Mouse (Mus musculus) CH12.LX (cell line): ENCODE measurements around the gene 3110009E18Rik. TPM values are rescaled to one million over a fixed set of nuclear protein-coding genes. Genes with fewer than 3 reads are reported as not detected.

Experiments used
- DNase-seq: peaks from one replicate; pipeline ENCODE4 v3.0.0-alpha.2; 2013; ENCODE audit errors: extremely low read depth
- H3K27ac ChIP-seq: 2 replicates; pipeline ENCODE4 v1.5.1; 2012; ENCODE audit warnings: low read depth, mild to moderate bottlenecking, control low read depth, moderate library complexity; ENCODE audit not compliant: insufficient read depth
- H3K27me3 ChIP-seq: replicated peaks from 2 replicates; pipeline ENCODE3; 2012; ENCODE audit warnings: inconsistent platforms
- H3K36me3 ChIP-seq, 2 experiments: replicated peaks in 1 of 2; 2 replicates each; pipeline versions ENCODE3 to v1.6.1; 2012; ENCODE audit warnings: inconsistent platforms in 1 of 2, low read length in 1 of 2, mild to moderate bottlenecking in 1 of 2, mixed read lengths in 1 of 2, moderate library complexity in 1 of 2; ENCODE audit not compliant: control insufficient read depth in 1 of 2, insufficient read depth in 1 of 2
- H3K4me1 ChIP-seq, 2 experiments: 2 replicates each; pipeline ENCODE4 v1.6.1; 2012; ENCODE audit warnings: inconsistent platforms in 1 of 2, moderate library complexity in 1 of 2; ENCODE audit not compliant: insufficient read depth in 2 of 2, control insufficient read depth in 1 of 2
- H3K4me2 ChIP-seq: 2 replicates; pipeline ENCODE4 v1.6.1; 2012; ENCODE audit warnings: low read depth, mild to moderate bottlenecking, control low read depth; ENCODE audit not compliant: poor library complexity, insufficient read depth, severe bottlenecking
- H3K4me3 ChIP-seq, 3 experiments: fragments of 150-350 bp in 1 of 3; sonication (generic) in 1 of 3; replicated peaks in 1 of 3; 2 replicates each; pipeline versions ENCODE3 to v1.5.1; 2011 to 2012; ENCODE audit warnings: low read depth in 2 of 3, low read length in 2 of 3, mild to moderate bottlenecking in 2 of 3, moderate library complexity in 2 of 3, control low read depth in 1 of 3, improper control_type of control experiment in 1 of 3, inconsistent platforms in 1 of 3, mixed read lengths in 1 of 3; ENCODE audit not compliant: poor library complexity in 1 of 3
- H3K79me2 ChIP-seq: replicated peaks from 2 replicates; pipeline ENCODE4 v1.6.1; 2012; ENCODE audit warnings: mild to moderate bottlenecking, moderate library complexity; ENCODE audit not compliant: control insufficient read depth, poor library complexity, insufficient read depth, severe bottlenecking; ENCODE audit errors: extremely low read depth
- H3K9ac ChIP-seq: 2 replicates; pipeline ENCODE4 v1.6.1; 2012; ENCODE audit warnings: low read depth, mild to moderate bottlenecking, control low read depth, moderate library complexity; ENCODE audit not compliant: insufficient read depth
- H3K9me3 ChIP-seq: replicated peaks from 2 replicates; pipeline ENCODE3; 2012; ENCODE audit warnings: low read length, inconsistent platforms, mixed read lengths
- BHLHE40 ChIP-seq: IDR thresholded peaks from 2 replicates; pipeline ENCODE4 v1.6.1; 2011; ENCODE audit warnings: mild to moderate bottlenecking, low read depth, low read length, improper control_type of control experiment
- CHD2 ChIP-seq: IDR thresholded peaks from 2 replicates; pipeline ENCODE4 v1.6.1; 2011; ENCODE audit warnings: low read length, improper control_type of control experiment
- CTCF ChIP-seq, 2 experiments: IDR thresholded peaks in 1 of 2; conservative IDR thresholded peaks in 1 of 2; 2 replicates each; pipeline ENCODE4 v1.5.1; 2011 to 2012; ENCODE audit warnings: low read depth in 2 of 2, low read length in 2 of 2, improper control_type of control experiment in 1 of 2, inconsistent platforms in 1 of 2, mild to moderate bottlenecking in 1 of 2, moderate library complexity in 1 of 2
- E2F4 ChIP-seq: IDR thresholded peaks from 2 replicates; pipeline ENCODE4 v1.6.1; 2011; ENCODE audit warnings: low read depth, low read length, improper control_type of control experiment; ENCODE audit not compliant: insufficient replicate concordance
- ELF1 ChIP-seq: IDR thresholded peaks from 2 replicates; pipeline ENCODE4 v1.6.1; 2014; ENCODE audit warnings: low read depth, mild to moderate bottlenecking, inconsistent platforms, low read length, improper control_type of control experiment
- ETS1 ChIP-seq: conservative IDR thresholded peaks from 2 replicates; pipeline ENCODE4 v1.6.1; 2012; ENCODE audit warnings: low read depth, mild to moderate bottlenecking, inconsistent platforms, low read length, improper control_type of control experiment, moderate library complexity
- GABPA ChIP-seq: IDR thresholded peaks from 2 replicates; pipeline ENCODE4 v1.6.1; 2012; ENCODE audit warnings: low read depth, low read length, improper control_type of control experiment, inconsistent platforms; ENCODE audit not compliant: insufficient replicate concordance
- HCFC1 ChIP-seq: IDR thresholded peaks from 2 replicates; pipeline ENCODE4 v1.6.1; 2012; ENCODE audit warnings: low read depth, mild to moderate bottlenecking, inconsistent platforms, low read length, improper control_type of control experiment
- IRF4 ChIP-seq: IDR thresholded peaks from 2 replicates; pipeline ENCODE4 v1.6.1; 2014; ENCODE audit warnings: low read depth, mild to moderate bottlenecking, inconsistent platforms, low read length, improper control_type of control experiment
- JUND ChIP-seq: conservative IDR thresholded peaks from 2 replicates; pipeline ENCODE4 v1.6.1; 2011; ENCODE audit warnings: low read depth, low read length, improper control_type of control experiment
- MAX ChIP-seq: IDR thresholded peaks from 2 replicates; pipeline ENCODE4 v1.6.1; 2011; ENCODE audit warnings: low read length, improper control_type of control experiment
- MXI1 ChIP-seq: IDR thresholded peaks from 2 replicates; pipeline ENCODE4 v1.6.1; 2011; ENCODE audit warnings: mild to moderate bottlenecking, low read depth, low read length, improper control_type of control experiment
- NELFE ChIP-seq: IDR thresholded peaks from 2 replicates; pipeline ENCODE4 v1.6.1; 2011; ENCODE audit warnings: low read depth, low read length, improper control_type of control experiment
- NRF1 ChIP-seq: IDR thresholded peaks from 2 replicates; pipeline ENCODE4 v1.6.1; 2014; ENCODE audit warnings: low read depth, mild to moderate bottlenecking, inconsistent platforms, low read length, improper control_type of control experiment, moderate library complexity
- PAX5 ChIP-seq: IDR thresholded peaks from 2 replicates; pipeline ENCODE4 v1.6.1; 2012; ENCODE audit warnings: low read length, inconsistent platforms, mixed read lengths
- POLR2A ChIP-seq: IDR thresholded peaks from 2 replicates; pipeline ENCODE4 v1.6.1; 2011; ENCODE audit warnings: low read depth, mild to moderate bottlenecking, improper control_type of control experiment, low read length
- POLR2AphosphoS2 ChIP-seq: IDR thresholded peaks from 2 replicates; pipeline ENCODE4 v1.6.1; 2011; ENCODE audit warnings: low read depth, low read length, improper control_type of control experiment
- RAD21 ChIP-seq: IDR thresholded peaks from 2 replicates; pipeline ENCODE4 v1.6.1; 2011; ENCODE audit warnings: low read depth, mild to moderate bottlenecking, low read length, improper control_type of control experiment, moderate library complexity
- TBP ChIP-seq: conservative IDR thresholded peaks from 2 replicates; pipeline ENCODE4 v1.6.1; 2011; ENCODE audit warnings: low read depth, low read length, improper control_type of control experiment
- UBTF ChIP-seq: IDR thresholded peaks from 2 replicates; pipeline ENCODE4 v1.6.1; 2012; ENCODE audit warnings: low read depth, mild to moderate bottlenecking, inconsistent platforms, low read length, improper control_type of control experiment, moderate library complexity
- USF1 ChIP-seq: IDR thresholded peaks from 2 replicates; pipeline ENCODE4 v1.6.1; 2014; ENCODE audit warnings: low read depth, mild to moderate bottlenecking, inconsistent platforms, low read length, improper control_type of control experiment
- ZC3H11A ChIP-seq: IDR thresholded peaks from 2 replicates; pipeline ENCODE4 v1.6.1; 2012; ENCODE audit warnings: low read depth, mild to moderate bottlenecking, inconsistent platforms, low read length, improper control_type of control experiment
- ZKSCAN1 ChIP-seq: IDR thresholded peaks from 2 replicates; pipeline ENCODE4 v1.6.1; 2012; ENCODE audit warnings: low read depth, inconsistent platforms, low read length, improper control_type of control experiment, borderline replicate concordance
- ZMIZ1 ChIP-seq: IDR thresholded peaks from 2 replicates; pipeline ENCODE4 v1.6.1; 2012; ENCODE audit warnings: low read depth, mild to moderate bottlenecking, inconsistent platforms, low read length, improper control_type of control experiment
- ZNF384 ChIP-seq: IDR thresholded peaks from 2 replicates; pipeline ENCODE4 v1.6.1; 2012; ENCODE audit warnings: low read depth, low read length, improper control_type of control experiment, inconsistent platforms
- dilution Hi-C: fragments of 300-500 bp; cut with MboI; formaldehyde crosslinking; loops from 2 replicates; pipeline ENCODE4 v1.14.3; 2020; ENCODE audit warnings: low sequenced_read_pairs; ENCODE audit not compliant: extremely low pct_unique_long_range_greater_than_20kb, extremely low pct_ligation_motif_present
- in situ Hi-C: fragments of 300-500 bp; cut with MboI; formaldehyde crosslinking; loops from 3 replicates; pipeline ENCODE4 v1.14.3; 2019; ENCODE audit warnings: low sequenced_read_pairs, low pct_ligation_motif_present, low pct_unique_long_range_greater_than_20kb, mixed read lengths
- polyA plus RNA-seq: library from polyadenylated mRNA; unstranded; fragments of >175 nt; gene quantifications from 2 replicates; pipeline ENCODE4 v1.2.1, GENCODE M21; 2012; ENCODE audit warnings: low read depth; ENCODE audit not compliant: insufficient read length
- total RNA-seq, 2 experiments: library from RNA; depleted of rRNA; stranded (reverse); fragments of 300-350 nt in 1 of 2; fragments of >200 nt in 1 of 2; gene quantifications; 2 replicates each; pipeline ENCODE4 v1.2.3; 2012 to 2014

3110009E18Rik gene
- total and polyA plus RNA-seq, 3 experiments, result 2.7 to 5.9 (median 4.6) TPM

GRCm38 (mm10) chr1:120202542-120202941 is 81.6 kb downstream of the 3110009E18Rik start:
- in situ Hi-C loops (no loop called here), dilution Hi-C loops (no loop called here)
- Histone ChIP-seq H3K79me2 (no peaks in the 10 kb centered on the region), H3K4me2 (no peak overlapping the region), H3K4me3 (no peak overlapping the region), H3K36me3 (no peaks in the 10 kb centered on the region), H3K4me1 (peaks cover 13 to 44% of the 10 kb centered on the region in 2 experiments), H3K9ac (no peak overlapping the region), H3K9me3 (no peaks in the 10 kb centered on the region), H3K27ac (no peak overlapping the region), H3K27me3 (peaks cover 4% of the 10 kb centered on the region)
- DNase-seq, result no peak
- peak; percentile 42 for TF ChIP-seq BHLHE40
- no peak for TF ChIP-seq RAD21

- Histone ChIP-seq H3K4me2 (no peak overlapping the region), H3K9ac (no peak overlapping the region), H3K4me3 (no peak overlapping the region), H3K36me3 (no peaks in the 10 kb centered on the region), H3K4me1 (peaks cover 15 to 47% of the 10 kb centered on the region in 2 experiments), H3K79me2 (no peaks in the 10 kb centered on the region), H3K27ac (no peak overlapping the region), H3K27me3 (peaks cover 4% of the 10 kb centered on the region), H3K9me3 (no peaks in the 10 kb centered on the region)
- in situ Hi-C loops, result no loop called here
- dilution Hi-C loops, result no loop called here
- no peak for TF ChIP-seq POLR2AphosphoS2
- no peak for TF ChIP-seq POLR2A
- no peak for TF ChIP-seq ZC3H11A
- TF ChIP-seq NRF1, result no peak
- TF ChIP-seq ZNF384, result no peak
- TF ChIP-seq CHD2, result no peak
- TF ChIP-seq BHLHE40, result no peak
- TF ChIP-seq JUND, result no peak
- no peak for TF ChIP-seq IRF4
- TF ChIP-seq MXI1, result no peak
- no peak for DNase-seq
Measured at GRCm38 (mm10) chr1:120203836-120204235, 82.8 kb downstream of the 3110009E18Rik start.

GRCm38 (mm10) chr1:120204834-120205233 is 83.8 kb downstream of the 3110009E18Rik start:
- H3K27me3 ChIP-seq, result peaks cover 4% of the 10 kb centered on the region
- dilution Hi-C loops, result no loop called here

More at GRCm38 (mm10) chr1:120204834-120205233, 83.8 kb downstream of the 3110009E18Rik start:
- in situ Hi-C loops, result no loop called here
- H3K4me1 ChIP-seq, result peaks cover 19 to 45% of the 10 kb centered on the region in 2 experiments
- DNase-seq, result no peak
- H3K9me3 ChIP-seq, result no peaks in the 10 kb centered on the region
- TF ChIP-seq MAX (no peak), ZMIZ1 (no peak), POLR2AphosphoS2 (no peak), MXI1 (no peak), POLR2A (no peak), UBTF (no peak), ZNF384 (no peak), TBP (no peak), USF1 (no peak), E2F4 (no peak), CTCF (conservative IDR thresholded peaks at IDR 0.05 in 1 of 2, IDR thresholded peaks at IDR 0.05 in 1 of 2; ENCODE audit: low read depth in 2 of 2, low read length in 2 of 2) (no peak), GABPA (no peak), HCFC1 (no peak), ZKSCAN1 (no peak), ZC3H11A (no peak), NELFE (no peak), ETS1 (no peak), PAX5 (no peak), BHLHE40 (no peak), ELF1 (no peak)
- no peak overlapping the region for H3K9ac ChIP-seq
- H3K4me2 ChIP-seq, result no peak overlapping the region
- H3K27ac ChIP-seq, result no peak overlapping the region
- H3K79me2 ChIP-seq, result no peaks in the 10 kb centered on the region
- no peaks in the 10 kb centered on the region for H3K36me3 ChIP-seq
- H3K4me3 ChIP-seq, result no peak overlapping the region
